Mouse (Mus musculus) brown adipose tissue, adult 24 weeks (tissue): ENCODE measurements around the gene Esr2. TPM values are rescaled to one million over a fixed set of nuclear protein-coding genes. Genes with fewer than 3 reads are reported as not detected.
"Not testable (repeated sequence)": the region's sequence is repeated elsewhere in the genome, so short reads cannot be mapped to it uniquely, and the experiment has no call there.

Source experiments
- H3K27ac ChIP-seq: fragments of 200-500 bp; replicated peaks from 2 replicates; pipeline ENCODE4 v1.5.1; 2012; ENCODE audit warnings: low read depth, mild to moderate bottlenecking, low read length
- H3K4me1 ChIP-seq: fragments of 200-500 bp; 2 replicates; pipeline ENCODE4 v1.6.1; 2012; ENCODE audit warnings: low read length, mixed read lengths; ENCODE audit not compliant: control insufficient read depth, insufficient read depth, insufficient read length
- H3K4me3 ChIP-seq: fragments of 200-500 bp; 2 replicates; pipeline ENCODE4 v1.5.1; 2012; ENCODE audit warnings: low read depth, mild to moderate bottlenecking, low read length, moderate library complexity; ENCODE audit not compliant: insufficient read depth
- polyA plus RNA-seq: library from polyadenylated mRNA; stranded (reverse); fragments of >200 nt; gene quantifications from 2 replicates; pipeline ENCODE4 v1.2.4, GENCODE M21; 2012; ENCODE audit not compliant: missing spikeins, insufficient read depth, insufficient read length

Gene Esr2
- not detected in 2 replicates for polyA plus RNA-seq

DNA sequence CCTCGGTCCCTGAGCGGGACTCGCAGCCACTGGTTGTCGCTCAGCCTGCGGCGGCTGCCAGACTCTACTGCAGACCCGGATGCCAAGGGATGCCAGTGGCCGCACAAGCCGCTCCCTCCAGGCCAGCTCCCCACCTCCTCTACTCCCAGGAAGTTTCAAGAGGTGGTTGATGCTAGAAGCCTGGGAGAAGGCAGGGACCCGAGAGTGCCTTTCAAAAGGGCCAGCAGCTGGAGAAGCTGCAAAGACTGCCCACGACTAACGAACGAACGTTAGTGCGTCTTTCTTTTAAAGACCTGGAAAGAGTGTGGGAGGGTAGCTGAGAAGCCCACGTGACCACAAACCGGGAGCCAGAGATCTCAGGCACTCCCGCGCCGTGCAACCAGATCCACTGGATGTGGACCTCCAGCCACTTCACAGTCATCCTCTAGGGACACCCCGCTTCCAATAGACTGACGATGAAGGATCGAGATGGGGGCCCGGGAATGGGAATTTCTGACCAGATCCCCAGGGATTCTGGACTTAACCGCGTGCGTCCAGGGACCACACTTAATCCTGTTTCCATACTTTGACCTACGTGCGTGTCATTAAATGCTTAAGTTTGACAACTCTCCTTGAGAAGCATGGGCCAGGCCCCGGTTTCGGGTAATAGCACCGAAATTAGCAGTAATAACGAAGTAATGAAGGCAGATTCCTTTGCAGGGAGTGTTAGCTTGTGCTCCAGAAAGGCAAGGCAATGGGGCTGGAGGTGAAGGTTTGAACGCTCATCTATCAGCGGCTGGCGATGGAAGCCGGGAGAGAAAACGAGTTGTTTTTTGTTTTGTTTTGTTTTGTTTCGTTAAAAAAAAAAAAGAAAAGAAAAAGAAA is at the start of gene Esr2:
Gene Esr2, minus strand, starts transcription at position 260 of the 864 bp plus-strand sequence.
- H3K4me1 ChIP-seq: no peaks in the 10 kb centered on the region
- H3K27ac ChIP-seq: no peak within 1 kb of the TSS
- peak within 1 kb of the TSS; percentile 49 for H3K4me3 ChIP-seq

DNA sequence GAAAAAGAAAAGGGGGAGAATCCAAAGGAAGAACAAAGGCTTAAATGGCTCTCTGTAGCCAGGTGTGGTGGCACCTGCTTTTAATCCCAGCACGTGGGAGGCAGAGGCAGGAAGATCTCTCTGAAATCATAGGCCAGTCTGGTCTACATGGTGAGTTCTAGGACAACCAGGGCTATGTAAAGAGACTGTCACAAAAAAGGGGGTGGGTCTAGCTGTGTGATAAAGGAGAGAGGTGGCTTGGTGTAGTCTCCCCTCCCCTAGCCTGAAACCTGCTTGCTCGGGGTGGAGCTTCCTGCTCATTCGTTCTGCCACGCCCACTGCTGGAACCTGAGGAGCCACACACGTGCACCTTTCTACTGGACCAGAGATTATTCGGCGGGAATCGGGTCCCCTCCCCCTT is 45.0 kb upstream of the Esr2 start:
- H3K27ac ChIP-seq, H3K4me1 ChIP-seq, H3K4me3 ChIP-seq: not testable (repeated sequence)

DNA sequence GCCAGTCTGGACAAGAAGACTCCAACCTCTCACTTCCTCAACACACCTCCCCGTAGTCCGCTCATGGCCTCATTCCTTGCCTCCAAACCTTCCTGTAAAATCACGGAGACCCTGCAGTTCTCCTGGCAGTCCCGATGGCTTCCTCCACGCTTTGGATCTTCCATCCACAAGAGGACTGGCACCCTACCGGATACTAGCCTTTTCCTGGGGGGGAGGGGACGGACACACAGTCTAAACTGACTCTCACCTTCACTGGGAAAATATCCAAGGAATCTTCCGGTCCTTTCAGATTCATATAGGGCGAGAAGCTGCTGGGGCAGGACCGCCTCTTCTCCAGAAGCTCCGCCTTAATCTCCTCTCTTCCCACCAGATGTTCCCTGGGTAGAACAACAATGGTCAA is 39.7 kb upstream of the Esr2 start:
- Histone ChIP-seq H3K4me1 (no peaks in the 10 kb centered on the region), H3K4me3 (no peak overlapping the region), H3K27ac (no peak overlapping the region)

DNA sequence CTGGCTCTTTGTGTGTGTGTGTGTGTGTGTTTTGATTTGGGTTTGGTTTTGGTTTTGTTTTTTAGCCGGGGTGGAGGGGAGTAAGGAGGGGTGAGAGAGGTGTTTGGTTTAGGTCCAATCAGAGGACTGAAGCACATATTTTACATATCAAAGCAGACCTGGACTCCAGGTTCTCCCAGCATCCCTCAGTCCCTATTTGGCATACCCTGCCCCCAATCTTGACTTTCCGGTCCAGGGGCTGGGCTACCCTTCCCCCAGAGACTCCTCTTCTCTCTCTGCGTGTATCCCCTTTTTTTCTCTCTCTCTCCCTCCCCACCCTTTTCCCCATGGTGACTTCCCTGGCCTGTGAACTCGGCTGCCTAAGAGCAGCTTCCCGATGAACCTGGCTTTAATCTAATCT is 38.1 kb upstream of the Esr2 start:
- Histone ChIP-seq H3K27ac (no peak overlapping the region), H3K4me1 (no peaks in the 10 kb centered on the region), H3K4me3 (no peak overlapping the region)

DNA sequence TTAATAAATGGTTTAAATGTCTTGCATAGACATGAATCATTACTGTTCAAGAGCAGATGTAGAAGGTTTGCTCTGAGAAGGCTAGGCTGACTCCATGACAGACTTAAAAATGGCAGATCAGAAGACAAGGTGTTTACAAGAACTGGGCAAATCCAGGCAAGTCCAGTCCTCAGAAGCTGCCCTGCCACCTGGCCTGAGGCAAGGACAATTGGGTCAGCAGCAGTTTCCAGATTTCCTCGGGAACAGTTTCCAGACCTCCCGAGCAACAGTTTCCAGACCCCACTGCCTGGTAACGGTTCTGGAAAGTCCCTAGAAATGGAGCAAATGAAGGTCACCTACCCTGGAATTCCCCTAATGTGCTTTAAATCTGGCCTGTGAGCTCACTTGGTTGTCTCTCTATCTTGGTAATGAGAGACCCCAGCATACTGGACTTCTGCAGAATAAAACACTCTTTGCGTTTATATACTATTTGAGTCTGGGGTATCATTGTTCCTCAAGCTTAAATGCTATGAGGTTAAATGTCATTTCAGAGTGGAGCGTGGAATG is 32.4 kb upstream of the Esr2 start:
- no peak overlapping the region for H3K4me3 ChIP-seq
- no peak overlapping the region for H3K27ac ChIP-seq
- H3K4me1 ChIP-seq: no peaks in the 10 kb centered on the region

DNA sequence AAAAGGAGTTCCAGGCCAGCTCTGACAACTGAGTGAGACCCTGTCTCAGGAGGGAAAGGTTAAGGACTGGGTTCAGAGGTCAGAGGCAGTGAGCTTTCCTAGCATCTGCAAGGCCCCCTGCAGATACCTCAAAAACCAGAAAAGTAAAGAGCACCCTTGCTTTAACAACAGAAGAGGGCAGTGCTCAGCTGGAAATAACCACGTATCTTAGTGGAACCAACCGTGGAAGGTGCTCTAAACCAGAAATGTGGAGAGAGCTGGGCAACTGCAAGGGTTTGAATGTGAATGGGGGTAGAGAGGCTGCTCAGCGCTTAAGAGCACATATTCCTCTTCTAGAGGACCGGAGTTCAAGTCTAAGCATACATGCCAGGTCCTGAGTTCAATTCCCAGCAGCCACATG is 23.3 kb upstream of the Esr2 start:
- H3K27ac ChIP-seq: no peak overlapping the region
- H3K4me1 ChIP-seq: no peaks in the 10 kb centered on the region
- no peak overlapping the region for H3K4me3 ChIP-seq

DNA sequence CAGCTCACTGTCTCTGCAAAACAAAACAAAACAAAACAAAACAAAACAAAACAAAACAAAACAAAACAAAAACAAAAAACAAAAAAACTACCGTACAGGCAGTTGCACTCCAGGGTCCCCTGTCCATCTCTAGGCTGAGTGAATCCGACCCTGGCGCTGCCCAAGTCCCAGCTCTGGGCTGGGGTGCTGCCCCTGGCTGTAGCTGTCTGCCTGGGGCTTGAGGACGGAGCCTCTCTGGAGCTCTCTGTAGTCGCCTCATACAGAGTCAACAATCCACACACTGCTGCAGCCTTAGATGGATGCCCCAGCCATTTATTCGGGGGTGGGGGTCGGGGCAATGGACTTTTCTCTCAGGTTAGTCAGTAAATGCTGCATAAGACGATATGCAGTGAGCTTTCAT is 20.0 kb upstream of the Esr2 start:
- Histone ChIP-seq H3K4me1 (no peaks in the 10 kb centered on the region), H3K27ac (no peak overlapping the region), H3K4me3 (no peak overlapping the region)

DNA sequence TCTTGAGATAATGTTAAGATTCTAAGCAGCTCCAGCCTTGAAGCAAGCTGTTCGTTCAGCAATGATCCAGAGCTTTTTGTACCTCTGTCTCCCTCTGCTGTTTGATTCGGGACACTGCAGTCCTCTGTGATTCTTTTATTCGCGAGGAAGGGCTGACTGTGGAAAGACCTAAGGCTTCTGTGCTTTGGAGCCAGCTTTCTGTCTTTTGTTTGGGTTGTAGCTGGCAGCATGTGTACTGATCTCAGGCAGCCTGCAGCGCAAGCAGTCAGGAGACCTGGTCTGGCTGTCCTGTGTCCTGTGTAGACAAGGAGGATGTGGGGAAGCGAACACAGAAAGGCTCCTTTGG is 19.6 kb upstream of the Esr2 start:
- Histone ChIP-seq H3K27ac (no peak overlapping the region), H3K4me1 (no peaks in the 10 kb centered on the region), H3K4me3 (peak overlapping the region; percentile 49; the same call in 1 of the 2 replicates)

DNA sequence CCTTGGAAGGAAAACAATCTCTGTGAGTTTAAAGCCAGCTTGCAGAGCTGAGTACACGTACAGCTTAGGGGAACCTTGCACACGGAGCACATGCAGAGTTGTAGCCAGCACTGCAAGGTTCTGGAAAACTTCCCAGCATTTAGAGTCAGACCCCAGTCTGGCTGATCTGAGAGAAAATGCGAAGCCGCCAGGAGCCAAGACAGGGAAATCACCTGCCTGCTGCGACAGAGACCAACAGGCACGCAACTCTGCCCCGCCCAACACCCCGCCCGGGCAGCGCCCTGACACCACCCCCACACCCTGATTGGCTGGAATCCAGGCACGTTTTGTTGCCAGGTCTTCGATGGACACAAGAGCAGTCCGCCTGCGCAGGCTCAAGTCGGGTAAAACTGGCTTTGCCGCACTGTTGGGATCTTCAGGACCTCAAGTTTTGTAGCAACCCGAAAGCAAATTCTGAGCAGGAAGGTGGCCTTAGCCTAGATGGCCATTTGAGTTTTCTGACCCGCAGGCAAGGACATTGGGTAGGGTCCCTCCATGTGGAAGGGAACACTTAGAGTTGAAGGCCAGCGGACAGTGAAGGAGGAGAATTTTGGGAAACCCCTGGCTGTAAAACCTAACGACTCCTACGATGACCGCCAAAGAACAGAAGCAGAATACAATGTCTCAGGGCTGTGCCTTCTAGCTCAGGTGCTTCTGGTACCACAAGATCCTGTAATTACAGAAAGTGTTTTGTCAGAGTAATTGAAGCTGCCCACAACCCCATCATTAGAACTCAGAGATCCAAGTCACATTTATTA is 19.1 kb upstream of the Esr2 start:
- peak overlapping the region; percentile 49 for H3K4me3 ChIP-seq
- H3K27ac ChIP-seq: peak overlapping the region; percentile 23; the same call in 1 of the 2 replicates
- H3K4me1 ChIP-seq: no peaks in the 10 kb centered on the region

DNA sequence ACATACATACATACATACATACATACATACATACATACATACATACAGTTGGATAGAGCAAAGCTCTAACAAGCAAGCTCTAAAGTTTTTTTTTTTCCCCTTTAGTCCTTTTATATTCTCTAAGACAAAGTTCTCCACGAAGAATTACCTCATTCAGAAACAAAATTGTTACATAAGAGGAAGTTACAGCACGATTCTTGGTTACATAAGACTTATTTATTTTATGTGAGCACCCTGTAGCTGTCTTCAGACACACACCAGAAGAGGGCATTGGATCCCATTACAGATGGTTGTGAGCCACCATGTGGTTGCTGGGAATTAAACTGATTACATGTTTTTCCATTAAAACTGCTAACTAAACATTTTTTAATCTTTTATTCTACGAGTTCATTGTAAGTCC is 17.5 kb upstream of the Esr2 start:
- H3K27ac ChIP-seq: no peak overlapping the region
- H3K4me3 ChIP-seq: no peak overlapping the region
- H3K4me1 ChIP-seq: no peaks in the 10 kb centered on the region

DNA sequence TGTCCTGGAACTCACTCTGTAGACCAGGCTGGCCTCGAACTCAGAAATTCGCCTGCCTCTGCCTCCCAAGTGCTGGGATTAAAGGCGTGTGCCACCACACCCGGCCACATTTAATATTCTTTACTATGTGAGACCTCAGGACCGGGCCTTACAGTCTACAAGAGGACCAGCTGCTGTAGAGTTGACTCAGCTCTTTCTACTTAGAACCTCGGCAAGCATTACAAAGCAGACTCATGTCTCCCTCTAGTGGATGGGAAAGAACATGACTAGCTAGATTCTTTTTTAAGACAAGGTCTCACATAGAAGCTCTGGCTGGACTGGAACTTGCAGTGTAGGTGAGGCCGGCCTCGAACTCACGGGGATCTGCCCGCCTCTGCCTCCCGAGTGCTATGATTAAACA is 13.9 kb upstream of the Esr2 start:
- H3K4me1 ChIP-seq: no peaks in the 10 kb centered on the region
- H3K27ac ChIP-seq: no peak overlapping the region
- H3K4me3 ChIP-seq: no peak overlapping the region

DNA sequence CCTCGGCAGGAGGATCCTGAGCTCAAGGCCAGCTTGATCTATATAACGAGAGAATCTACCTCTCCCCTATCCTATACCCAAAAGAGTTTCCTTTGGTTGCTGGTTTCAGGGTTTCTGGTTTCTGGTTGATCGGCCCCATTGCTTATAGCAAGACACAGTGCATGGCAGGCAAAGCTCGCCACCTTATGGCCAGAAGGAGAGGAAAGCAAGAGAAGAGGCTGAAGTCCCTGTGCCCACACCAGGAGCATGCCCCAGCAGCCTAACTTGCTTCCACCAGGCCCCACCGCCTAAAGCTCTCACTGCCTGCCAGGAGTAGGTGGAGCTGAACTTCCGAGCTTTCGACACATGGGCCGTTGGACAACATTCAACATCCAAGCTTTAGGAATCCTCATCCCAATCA is 10.8 kb upstream of the Esr2 start:
- Histone ChIP-seq H3K27ac (no peak overlapping the region), H3K4me3 (no peak overlapping the region)

DNA sequence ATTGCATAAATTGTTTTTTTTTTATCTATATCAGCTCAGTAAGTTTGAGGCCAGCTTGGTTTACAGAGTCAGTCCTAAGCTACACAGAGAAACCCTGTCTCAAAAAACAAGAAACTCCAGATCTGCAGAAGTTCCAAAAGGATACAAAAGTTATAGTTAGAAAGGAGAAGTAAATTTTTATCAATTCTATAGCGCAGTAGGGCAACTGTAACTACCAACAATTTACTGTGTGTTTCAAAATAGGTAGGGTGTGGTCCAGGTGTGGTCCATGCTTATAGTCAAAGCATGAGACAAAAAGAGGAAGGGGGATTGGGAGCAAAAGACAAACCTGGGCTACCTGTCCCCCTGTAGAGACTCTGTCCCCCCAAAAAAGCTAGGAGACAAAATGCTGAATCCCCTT is 9.4 kb upstream of the Esr2 start:
- no peaks in the 10 kb centered on the region for H3K4me1 ChIP-seq
- H3K27ac ChIP-seq: no peak overlapping the region
- no peak overlapping the region for H3K4me3 ChIP-seq

More for the DNA sequence above, 10.8 kb upstream of the Esr2 start:
- no peaks in the 10 kb centered on the region for H3K4me1 ChIP-seq

DNA sequence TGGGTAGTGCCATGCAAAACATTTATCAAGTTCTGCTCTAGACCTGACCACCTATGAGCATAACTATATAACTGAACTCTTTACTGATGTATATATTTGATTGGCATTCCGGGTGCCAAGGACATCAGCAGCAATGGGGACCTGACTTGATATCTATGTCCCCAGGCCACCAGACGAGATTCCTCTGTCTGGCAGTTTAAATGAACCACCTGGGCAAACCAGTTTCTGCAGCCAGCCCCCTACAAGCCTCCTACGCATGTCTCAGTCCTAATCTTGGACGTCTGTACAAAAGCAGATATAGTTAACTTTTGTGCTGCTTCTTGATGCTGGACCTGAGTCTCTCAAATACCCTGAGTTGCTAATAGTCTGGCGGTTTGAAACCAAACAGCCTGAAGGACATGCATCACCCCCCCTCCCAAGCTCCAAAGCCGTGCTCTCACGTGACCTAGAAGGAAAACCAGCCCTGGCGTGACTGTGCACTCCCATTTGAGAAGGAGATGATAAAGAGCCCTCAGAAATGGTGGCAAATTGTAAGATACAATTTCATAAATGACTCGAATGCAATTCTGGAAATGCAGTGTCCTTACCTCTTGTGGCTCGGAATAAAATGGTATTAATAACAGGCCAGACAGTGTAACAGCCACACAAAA is 8.2 kb upstream of the Esr2 start:
- H3K4me3 ChIP-seq: no peak overlapping the region
- H3K27ac ChIP-seq: no peak overlapping the region
- no peaks in the 10 kb centered on the region for H3K4me1 ChIP-seq

DNA sequence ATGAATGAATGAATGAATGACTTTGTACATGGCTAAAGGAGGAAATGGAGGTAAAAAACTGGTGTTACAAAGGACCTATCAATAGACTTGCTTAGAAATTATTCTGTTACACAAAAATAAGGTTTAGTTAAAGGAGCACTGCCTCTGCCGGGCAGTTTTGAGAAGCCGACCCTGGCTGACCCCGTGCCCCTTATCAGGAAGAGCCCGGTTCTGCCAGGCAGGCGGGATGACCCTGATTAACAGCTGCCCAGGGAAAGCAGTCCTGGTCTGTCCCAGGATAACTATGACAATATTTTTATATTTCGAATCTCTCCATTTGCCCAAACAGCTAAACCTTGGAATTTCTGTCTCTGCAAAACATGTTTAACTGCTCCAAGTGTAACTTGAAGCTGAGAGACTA is 7.2 kb upstream of the Esr2 start:
- no peak overlapping the region for H3K4me3 ChIP-seq

More for the DNA sequence above, 7.2 kb upstream of the Esr2 start:
- no peak overlapping the region for H3K27ac ChIP-seq
- no peaks in the 10 kb centered on the region for H3K4me1 ChIP-seq
